Mouse (Mus musculus): ENCODE results near the gene Cfap100. TPM values are rescaled to one million over a fixed set of nuclear protein-coding genes. Genes with fewer than 3 reads are reported as not detected.

Gene Cfap100
- not detected in 4 replicates for total RNA-seq (2023; ENCODE audit: inconsistent age)

DNA sequence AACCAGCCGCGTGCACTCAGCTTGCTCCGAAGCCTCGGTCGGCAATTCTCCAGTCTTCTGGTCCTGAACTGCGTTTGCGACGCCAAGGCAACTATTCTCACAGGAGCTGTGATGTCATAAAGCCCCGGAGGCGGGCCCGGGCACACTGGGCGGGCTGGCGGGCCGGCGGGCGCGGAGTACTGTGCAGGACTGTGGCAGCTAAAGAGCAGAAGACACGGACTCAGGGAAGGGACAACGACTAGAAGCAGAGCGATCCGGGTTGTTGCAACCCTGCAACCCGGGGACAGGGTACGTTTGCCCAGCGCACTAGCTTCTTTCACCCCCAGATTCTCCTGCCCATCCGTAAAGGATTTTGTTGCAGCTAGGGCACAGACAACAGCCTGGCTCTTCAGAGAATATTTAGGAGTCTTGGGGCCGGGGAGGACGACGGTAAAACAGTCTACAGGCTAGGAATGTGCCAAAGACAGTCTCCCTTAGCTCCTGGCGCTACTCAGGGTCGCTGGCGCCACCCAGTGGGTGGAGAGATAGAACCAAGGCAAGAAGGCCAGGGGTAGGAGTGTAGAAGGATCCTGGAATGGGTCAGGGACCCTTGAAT lies at the start of gene Cfap100:
Gene Cfap100 (minus strand): TSS at position 418 of the 595 bp plus-strand sequence.

DNA sequence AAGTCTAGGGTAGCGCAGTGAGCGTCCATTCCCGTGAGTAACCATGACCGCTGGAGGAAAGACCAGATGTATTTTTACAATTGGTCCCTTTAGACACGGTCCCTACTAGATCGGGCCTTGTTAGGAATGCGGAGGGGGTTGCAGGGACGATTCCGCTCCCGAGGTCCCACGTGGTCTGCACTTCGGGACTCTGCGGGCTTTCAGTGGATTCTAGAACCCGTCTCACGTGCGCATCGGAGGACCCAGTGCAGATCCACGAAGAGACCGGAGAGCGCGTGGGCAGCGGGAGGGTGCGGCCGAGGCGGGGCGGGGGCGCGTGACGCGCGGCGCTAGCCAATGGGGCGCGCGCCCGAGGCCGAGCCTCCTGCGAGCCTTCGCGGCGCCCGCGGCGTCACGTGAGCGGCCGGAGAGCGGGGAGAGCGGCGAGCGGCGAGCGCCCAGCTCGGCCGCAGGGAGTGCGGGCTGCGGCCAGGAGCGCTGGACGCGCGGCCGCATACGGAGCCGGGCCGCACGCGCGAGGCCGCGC lies 33.6 kb upstream of the Cfap100 start, which contains the start of gene Klf15:
Gene Klf15 (plus strand): TSS at position 396 of the 526 bp plus-strand sequence.

DNA sequence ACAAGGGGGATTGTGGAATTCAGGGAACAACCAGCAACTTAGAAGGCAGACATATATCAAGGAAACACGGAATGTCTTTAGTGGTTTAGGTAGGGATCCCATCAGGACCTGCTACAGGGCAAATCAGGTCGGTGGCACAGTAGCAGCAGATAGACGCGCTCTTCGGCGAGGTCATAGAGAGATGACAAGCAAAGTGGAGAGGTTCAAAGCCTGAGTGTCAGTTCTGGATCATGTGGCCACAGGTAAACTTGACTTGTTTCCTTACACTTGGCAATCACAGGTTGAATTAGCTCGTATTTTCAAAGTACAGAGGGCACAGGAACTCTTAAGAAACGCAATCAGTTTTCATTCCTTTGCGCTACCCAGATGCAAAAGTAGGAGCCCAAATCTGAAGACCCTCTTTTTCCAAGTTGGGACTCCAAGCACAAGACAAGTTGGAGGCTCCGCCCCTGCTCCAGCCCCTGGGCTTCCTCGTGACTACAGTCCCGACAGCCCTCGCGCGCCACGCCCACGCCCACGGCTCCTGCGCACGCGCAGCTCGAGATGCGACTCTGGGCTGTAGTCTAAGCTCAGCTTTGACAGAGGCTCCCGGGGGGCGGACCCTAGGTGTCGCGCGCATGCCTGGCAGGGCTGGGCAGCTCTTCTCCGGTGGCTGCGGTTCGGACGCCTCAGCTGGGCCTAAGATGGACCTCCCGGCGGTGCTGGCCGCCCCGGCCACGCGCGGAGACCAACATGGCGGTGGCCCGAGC lies 59.4 kb downstream of the Cfap100 start, which contains the start of gene Zxdc:
Gene Zxdc (plus strand): TSS at position 517 of the 749 bp plus-strand sequence.

Other genes starting within 250 kb of the Cfap100 start
- gene V1ra8, start 226.0 kb downstream of the Cfap100 start, total RNA-seq (2023; ENCODE audit: inconsistent age) = not detected in 4 replicates
- gene Vmn1r53, start 204.4 kb downstream of the Cfap100 start, total RNA-seq (2023; ENCODE audit: inconsistent age) = not detected in 4 replicates
- gene Vmn1r54, start 182.5 kb downstream of the Cfap100 start, total RNA-seq (2023; ENCODE audit: inconsistent age) = not detected in 4 replicates
- not detected in 4 replicates for gene BC048671, start 127.6 kb downstream of the Cfap100 start, total RNA-seq (2023; ENCODE audit: inconsistent age)
- gene Chst13, start 103.6 kb downstream of the Cfap100 start, total RNA-seq (2023; ENCODE audit: inconsistent age) = not detected in 4 replicates
- not detected in 4 replicates for gene Uroc1, start 95.5 kb downstream of the Cfap100 start, total RNA-seq (2023; ENCODE audit: inconsistent age)
- 26.4 to 31.6 TPM (median 29.4 TPM) in 4 replicates for gene Zxdc, start 59.3 kb downstream of the Cfap100 start, total RNA-seq (2023; ENCODE audit: inconsistent age)
- not detected in 4 replicates for gene Klf15, start 33.8 kb upstream of the Cfap100 start, total RNA-seq (2023; ENCODE audit: inconsistent age)
- gene Aldh1l1, start 57.6 kb upstream of the Cfap100 start, total RNA-seq (2023; ENCODE audit: inconsistent age) = 0.35 to 1.3 TPM in 2 of 4 replicates, not detected in the others
- gene Slc41a3, start 175.9 kb upstream of the Cfap100 start, total RNA-seq (2023; ENCODE audit: inconsistent age) = 4.7 to 5.6 TPM (median 5.0 TPM) in 4 replicates

Data from B cell, adult (primary cell).